Mouse (Mus musculus): ENCODE data around the gene Zdhhc6.

DNA sequence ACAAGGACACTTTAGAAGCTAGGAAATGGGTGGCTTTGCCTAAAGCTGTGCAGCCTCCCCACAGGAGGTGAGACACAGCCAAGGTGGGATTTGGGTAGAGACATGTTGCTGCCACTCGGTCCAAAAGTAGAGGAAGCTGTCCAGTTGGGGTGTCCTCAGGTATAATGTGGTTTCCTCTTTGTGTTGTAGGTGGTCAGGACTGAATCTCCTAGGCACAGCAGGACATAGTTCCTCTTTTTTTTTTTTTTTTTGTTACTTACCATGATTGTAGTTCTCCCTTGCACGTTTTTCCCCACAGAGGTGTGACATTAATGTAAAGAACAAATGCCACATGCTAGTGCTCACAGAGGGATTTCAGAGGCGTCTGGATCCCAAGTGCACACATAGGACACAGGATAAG, 50.6 kb downstream of the Zdhhc6 start:
- TF ChIP-seq MAX (IDR thresholded peaks at IDR 0.05; ENCODE audit: low read depth) (no peak), POLR2A (IDR thresholded peaks at IDR 0.05; ENCODE audit: insufficient read length, low read depth) (no peak), MYOG (IDR thresholded peaks at IDR 0.05; ENCODE audit: control insufficient read depth in 1 of 3, insufficient read depth in 1 of 3, insufficient read length in 2 of 3, low read depth in 2 of 3) (no peak), USF1 (IDR thresholded peaks at IDR 0.05; ENCODE audit: low read depth) (no peak), TCF12 (IDR thresholded peaks at IDR 0.05; ENCODE audit: insufficient read depth, poor library complexity, severe bottlenecking) (no peak), POLR2AphosphoS2 (IDR thresholded peaks at IDR 0.05; ENCODE audit: insufficient read length, low read depth) (no peak), E2F4 (IDR thresholded peaks at IDR 0.05; ENCODE audit: insufficient read depth) (no peak), MYOD1 (IDR thresholded peaks at IDR 0.05; ENCODE audit: control insufficient read depth in 1 of 3, insufficient read length in 2 of 3, low read depth in 2 of 3) (no peak), TCF3 (IDR thresholded peaks at IDR 0.05; ENCODE audit: insufficient read length, low read depth) (no peak), REST (IDR thresholded peaks at IDR 0.05; ENCODE audit: insufficient read depth, insufficient read length) (no peak)

Data from myocyte (in vitro differentiated cells).